Mouse (Mus musculus): ENCODE measurements around the gene Fbxl18.
"Not testable (repeated sequence)": the region's sequence is repeated elsewhere in the genome, so short reads cannot be mapped to it uniquely, and the experiment has no call there.

The Fbxl18 gene

DNA sequence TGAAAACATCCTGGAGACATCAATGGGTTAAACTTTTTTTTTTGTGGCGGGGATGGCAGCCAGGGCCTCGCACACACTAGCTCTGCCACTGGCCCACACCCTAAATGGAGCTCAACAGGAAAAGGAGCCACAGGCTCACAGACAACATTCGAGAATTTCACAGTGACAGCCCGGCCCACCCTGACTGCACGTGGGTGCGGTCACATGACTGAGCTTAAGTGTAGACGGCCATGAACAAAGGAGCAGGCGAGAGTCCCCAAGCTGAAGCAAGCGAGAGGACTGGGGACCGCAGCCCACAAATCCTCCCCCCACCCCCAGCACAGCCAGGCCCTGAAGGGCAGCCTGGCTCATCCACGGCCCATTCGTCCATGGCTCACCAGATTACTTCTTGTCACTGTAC is 23.5 kb downstream of the Fbxl18 start:
- DNase-seq, result no peak

GRCm38 (mm10) chr5:142869463-142869862 is 25.8 kb downstream of the Fbxl18 start:
- DNase-seq, result peak; percentile 48 to 56

- peak; percentile 93 to 95 for DNase-seq
Measured at GRCm38 (mm10) chr5:142857763-142858229, 37.4 kb downstream of the Fbxl18 start.

DNA sequence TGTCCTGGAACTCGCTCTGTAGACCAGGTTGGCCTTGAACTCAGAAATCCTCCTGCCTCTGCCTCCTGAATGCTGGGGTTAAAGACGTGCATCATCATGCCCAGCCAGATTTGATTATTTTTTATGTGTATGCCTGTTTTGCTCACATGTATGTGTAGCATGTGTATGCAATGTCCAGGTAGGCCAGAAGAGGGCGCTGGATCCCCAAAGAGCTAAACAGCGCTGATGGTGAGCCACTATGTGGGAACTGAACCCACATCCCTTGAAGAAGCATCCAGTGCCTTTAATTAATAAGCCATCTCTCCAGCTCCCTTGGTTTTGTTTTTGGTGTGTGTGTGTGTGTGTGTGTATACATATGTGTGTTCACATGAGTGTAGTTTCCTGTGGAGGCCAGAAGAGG is 38.8 kb downstream of the Fbxl18 start:
- DNase-seq, result peak in 1 of 2 experiments; percentile 44

GRCm38 (mm10) chr5:142854877-142855276 is 40.3 kb downstream of the Fbxl18 start:
- peak; percentile 82 to 85 for DNase-seq

DNA sequence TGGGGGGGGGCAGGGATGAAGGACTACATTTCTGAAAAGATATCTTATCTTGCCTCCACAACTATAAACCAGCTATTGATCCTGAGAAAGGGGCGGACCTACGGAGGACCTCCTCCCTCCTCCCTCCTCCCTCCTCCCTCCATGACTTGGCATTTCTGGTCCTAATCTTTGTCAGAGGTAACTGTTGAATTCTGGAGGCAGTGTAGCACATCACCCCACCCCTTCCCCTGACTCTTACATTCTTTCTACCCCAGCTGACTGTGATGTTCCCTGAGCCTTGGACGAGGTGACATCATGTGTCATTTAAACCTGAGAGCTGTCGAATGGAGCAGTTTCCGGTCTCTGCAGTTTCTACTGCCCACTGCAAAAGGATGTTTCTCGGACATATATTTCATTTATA is 41.6 kb downstream of the Fbxl18 start:
- no peak for DNase-seq

DNA sequence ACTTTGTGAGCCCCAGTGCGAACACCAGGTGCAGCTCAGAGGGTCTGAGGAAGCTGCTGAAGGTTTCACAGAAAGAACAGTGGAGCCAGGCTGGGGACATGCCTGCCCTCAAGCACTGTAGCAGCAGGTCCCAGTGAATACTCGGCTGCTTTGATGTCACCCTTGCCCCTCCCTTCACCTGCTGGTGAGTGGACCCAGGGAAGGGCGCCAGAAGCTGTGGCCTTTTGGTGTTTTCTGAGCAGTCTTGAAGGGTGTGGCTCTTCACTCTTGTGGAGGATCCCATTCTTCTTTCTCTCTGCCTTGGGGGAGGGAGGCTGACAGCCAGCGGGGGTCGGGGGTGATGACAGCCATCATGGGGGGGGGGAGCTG is 43.6 kb downstream of the Fbxl18 start:
- no peak for DNase-seq

DNA sequence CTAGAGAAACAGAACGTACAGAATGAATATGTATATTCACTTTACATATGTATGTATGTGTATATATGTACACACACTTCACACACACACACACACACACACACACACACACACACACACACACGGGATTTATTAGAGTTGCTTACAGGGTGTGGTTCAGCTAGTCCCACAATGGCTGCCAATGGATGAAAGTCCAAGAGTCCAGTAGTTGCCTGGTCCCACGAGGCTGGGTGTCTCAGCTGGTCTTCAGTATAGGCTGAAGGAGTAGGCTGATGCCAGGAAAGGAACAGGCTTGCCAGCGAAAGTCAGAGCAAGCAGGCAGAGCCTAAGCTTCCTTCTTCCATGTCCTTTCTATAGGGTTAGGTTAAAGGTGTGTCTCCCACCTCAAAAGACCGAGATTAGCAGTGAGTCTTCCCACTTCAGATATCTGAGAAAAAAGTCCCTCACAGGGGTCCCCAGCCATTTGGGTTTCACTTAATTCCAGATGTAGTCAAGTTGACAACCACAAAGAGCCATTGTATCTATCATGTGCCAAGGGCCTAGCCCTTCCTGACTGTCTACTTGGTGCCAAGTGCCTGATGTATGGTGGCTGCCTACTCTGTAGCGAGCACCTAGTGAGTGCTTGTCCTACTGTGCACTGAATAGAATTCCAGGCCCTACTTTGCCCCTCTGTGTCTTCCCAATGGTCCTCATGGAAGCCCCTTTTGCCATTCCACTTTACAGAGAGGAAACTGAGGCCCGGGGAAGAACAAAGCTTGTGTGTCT is 44.1 kb downstream of the Fbxl18 start:
- no peak for DNase-seq

- no peak for DNase-seq
Measured at GRCm38 (mm10) chr5:142850476-142850875, 44.7 kb downstream of the Fbxl18 start.

- DNase-seq, result no peak
Measured at GRCm38 (mm10) chr5:142848911-142849310, 46.3 kb downstream of the Fbxl18 start.

- DNase-seq, result no peak
Measured at GRCm38 (mm10) chr5:142848149-142848548, 47.1 kb downstream of the Fbxl18 start.

GRCm38 (mm10) chr5:142844467-142844866 is 50.8 kb downstream of the Fbxl18 start:
- peak; percentile 34 to 54 for DNase-seq

GRCm38 (mm10) chr5:142842137-142842642 is 53.0 kb downstream of the Fbxl18 start:
- DNase-seq, result peak; percentile 60 to 67

- DNase-seq, result no peak
Measured at GRCm38 (mm10) chr5:142841372-142842136, 53.7 kb downstream of the Fbxl18 start.

GRCm38 (mm10) chr5:142837427-142837826 is 57.8 kb downstream of the Fbxl18 start:
- DNase-seq, result not testable (repeated sequence)

GRCm38 (mm10) chr5:142836891-142837290 is 58.3 kb downstream of the Fbxl18 start:
- DNase-seq, result no peak

GRCm38 (mm10) chr5:142833646-142834438 is 61.4 kb downstream of the Fbxl18 start:
- no peak for DNase-seq

DNA sequence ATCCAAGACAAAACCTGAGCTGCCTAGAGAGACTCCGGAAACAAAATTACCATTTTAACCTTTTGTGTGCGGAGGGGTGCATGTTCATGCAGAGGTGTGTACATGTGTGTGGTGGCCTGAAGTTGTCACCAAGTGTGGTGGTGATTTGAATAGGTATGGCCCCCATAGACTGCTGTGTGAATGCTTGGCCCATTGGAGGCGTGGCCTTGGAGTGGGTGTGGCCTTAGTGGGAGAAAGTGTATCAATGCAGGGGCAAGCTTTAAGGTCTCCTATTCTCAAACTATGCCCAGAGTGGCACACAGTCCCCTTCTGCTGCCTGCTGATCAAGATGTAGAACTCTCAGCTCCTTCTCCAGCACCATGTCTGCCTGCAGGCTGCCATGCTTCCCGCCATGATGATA is 69.1 kb downstream of the Fbxl18 start:
- DNase-seq, result no peak

GRCm38 (mm10) chr5:142825665-142826064 is 69.6 kb downstream of the Fbxl18 start:
- no peak for DNase-seq

DNA sequence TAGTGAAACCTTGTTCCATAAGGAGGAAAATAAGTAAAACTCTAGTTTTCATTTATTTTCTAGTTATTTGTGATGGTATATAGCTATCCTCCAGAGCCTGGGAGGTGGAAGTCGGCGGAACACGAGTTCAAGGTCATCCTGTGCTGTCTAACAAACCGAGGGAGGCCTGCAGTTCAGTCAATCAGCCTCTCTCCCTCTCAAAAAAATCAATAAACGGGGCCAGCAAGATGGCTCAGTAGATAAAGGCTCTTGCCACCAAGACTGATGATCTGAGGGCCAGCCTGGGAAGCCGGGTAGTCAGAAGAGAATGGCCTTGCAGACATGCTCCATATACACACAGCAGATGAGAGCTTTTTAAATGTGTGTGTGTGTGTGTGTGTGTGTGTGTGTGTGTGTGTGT is 71.1 kb downstream of the Fbxl18 start:
- no peak for DNase-seq

GRCm38 (mm10) chr5:142823096-142824062 is 71.8 kb downstream of the Fbxl18 start:
- peak; percentile 71 to 77 for DNase-seq
